Mouse (Mus musculus) granulocyte monocyte progenitor cell, adult 5-6 weeks (primary cell): Measurements from ENCODE around the gene Ahnak. TPM values are rescaled to one million over a fixed set of nuclear protein-coding genes. Genes with fewer than 3 reads are reported as not detected.
"Not testable (repeated sequence)": the region's sequence is repeated elsewhere in the genome, so short reads cannot be mapped to it uniquely, and the experiment has no call there.

Experiments used
- ATAC-seq: replicated peaks from 2 replicates; pipeline ENCODE4 v1.8.0; 2016; ENCODE audit warnings: mild to moderate bottlenecking, moderate TSS enrichment, inconsistent platforms; ENCODE audit not compliant: poor library complexity, severe bottlenecking
- total RNA-seq, 2 experiments: library from RNA; stranded (forward) in 1 of 2; stranded (reverse) in 1 of 2; fragments of 200-712, 200-1000 nt in 1 of 2; fragments of >200 nt in 1 of 2; fragmentation: Nextera tagmentation in 1 of 2; gene quantifications; 2 replicates each; pipeline ENCODE4 v1.2.3; 2014 to 2017

Ahnak gene
- total RNA-seq, 2 experiments from 2014 or later: 12.1 to 14.1 TPM

DNA sequence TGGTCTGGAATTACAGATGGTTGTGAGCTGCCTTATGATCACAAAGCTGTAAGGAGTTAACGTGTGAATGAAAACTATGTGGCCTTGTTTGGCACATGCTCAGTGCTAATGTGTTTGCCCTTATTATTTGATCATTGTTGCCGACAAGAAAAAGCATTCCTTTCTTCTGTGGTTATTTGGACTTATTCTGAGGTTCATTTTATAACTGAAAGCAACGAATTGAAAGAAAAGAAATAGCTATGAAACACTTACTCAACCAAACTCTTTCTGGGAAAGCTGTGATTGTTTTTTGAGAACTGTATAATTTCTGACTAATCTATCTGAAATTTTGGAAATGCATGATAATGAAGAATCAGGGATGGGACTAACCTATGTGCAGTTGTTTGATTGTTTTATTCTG, 46.0 kb downstream of the Ahnak start:
- ATAC-seq: no peak

GRCm38 (mm10) chr19:9038136-9038535, 49.1 kb downstream of the Ahnak start:
- ATAC-seq: no peak

GRCm38 (mm10) chr19:9039266-9039665, 50.2 kb downstream of the Ahnak start:
- no peak for ATAC-seq

GRCm38 (mm10) chr19:9039928-9040327, 50.8 kb downstream of the Ahnak start:
- no peak for ATAC-seq

DNA sequence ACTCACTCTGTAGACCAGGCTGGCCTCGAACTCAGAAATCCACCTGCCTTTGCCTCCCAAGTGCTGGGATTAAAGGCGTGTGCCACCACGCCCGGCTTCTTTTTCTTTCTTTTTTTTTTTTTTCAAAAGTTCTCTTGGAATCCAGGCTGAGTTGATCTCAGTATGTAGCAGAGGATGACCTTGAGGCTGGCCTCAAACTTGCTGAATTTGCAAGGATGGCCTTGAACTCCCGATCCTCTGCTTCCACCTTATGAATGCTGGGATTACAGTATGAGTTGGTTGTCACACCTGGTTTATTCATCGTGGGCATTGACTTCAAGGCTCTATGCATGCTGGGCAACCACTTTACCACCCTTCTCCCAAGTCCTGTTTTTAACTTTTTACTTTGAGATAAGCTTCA, 51.6 kb downstream of the Ahnak start:
- no peak for ATAC-seq

DNA sequence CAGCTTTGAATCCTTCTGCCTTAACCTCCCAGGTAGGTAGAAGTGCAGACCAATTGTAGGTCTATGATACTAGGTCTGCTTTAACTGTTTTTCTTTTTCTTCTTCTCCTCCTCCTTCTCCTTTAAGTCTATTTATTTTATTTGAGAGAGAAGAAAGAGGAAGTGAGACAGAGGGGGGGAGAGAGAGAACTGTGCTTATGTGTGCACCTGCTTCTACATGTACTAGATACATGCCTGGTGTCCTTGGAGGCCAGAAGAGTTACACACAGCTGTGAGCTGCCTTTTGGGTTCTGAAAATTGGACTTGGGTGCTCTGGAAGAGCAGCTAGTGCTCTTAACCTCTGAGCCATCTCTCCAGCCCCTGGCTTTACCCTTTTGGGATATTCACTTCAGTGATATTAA, 52.0 kb downstream of the Ahnak start:
- ATAC-seq: peak; percentile 89

DNA sequence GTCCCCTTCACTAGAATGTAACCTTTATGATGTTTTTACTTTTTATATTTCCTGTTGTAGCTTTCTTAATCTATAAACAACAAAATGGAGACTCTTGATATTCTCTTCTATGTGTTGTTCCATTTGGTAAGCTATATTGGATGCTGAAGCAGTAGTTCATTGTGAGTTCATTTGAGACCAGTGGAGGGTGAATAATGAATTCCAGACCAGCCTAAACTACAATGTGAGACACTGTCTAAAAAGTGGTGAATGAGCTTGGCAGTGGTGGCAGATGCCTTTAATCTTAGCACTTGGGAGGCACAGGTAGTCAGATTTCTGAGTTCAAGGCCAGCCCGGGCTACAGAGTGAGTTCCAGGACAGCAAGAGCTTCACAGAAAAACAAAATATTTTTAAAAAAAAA, 54.0 kb downstream of the Ahnak start:
- ATAC-seq: no peak

- ATAC-seq: peak; percentile 50
Observed at GRCm38 (mm10) chr19:9044291-9044690, 55.2 kb downstream of the Ahnak start.

DNA sequence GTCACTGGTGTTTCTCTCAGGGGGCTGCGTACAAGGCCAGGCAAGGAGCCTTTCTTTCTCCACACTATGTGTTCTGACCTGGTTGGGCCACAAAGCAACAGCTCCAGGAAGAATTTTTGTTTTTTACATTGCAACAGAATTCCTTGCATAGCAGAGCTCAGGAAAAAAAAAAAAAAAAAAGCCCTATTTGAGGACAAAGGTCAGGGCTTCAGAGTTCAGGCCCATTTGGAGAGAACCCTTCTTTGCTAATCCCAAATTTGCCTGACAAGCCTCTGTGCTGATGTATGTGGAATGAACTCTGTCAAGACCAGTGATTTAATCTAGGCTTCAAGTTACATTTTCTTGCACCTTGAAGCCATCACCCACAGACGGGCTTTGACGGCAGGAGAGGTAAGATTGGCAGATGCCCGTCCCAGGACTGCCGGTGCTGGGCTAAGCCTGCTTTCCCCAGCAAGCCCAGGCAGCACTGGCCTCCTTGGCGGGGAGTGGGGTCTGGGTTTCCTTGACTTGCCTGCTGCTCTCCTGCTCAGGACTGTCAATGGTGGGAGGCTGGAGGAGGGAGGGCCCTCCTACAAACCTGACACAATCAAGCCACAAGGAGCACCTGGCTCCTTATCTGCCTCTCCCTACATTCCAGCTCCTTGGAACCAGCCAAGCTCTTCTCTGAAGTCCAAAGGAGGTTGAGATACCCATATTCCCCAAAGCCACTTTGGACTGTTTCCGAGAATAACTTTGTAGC, 58.3 kb downstream of the Ahnak start:
- no peak for ATAC-seq

- ATAC-seq: no peak
Observed at GRCm38 (mm10) chr19:9047946-9048387, 58.9 kb downstream of the Ahnak start.

GRCm38 (mm10) chr19:9048981-9049687, 60.0 kb downstream of the Ahnak start:
- ATAC-seq: no peak

DNA sequence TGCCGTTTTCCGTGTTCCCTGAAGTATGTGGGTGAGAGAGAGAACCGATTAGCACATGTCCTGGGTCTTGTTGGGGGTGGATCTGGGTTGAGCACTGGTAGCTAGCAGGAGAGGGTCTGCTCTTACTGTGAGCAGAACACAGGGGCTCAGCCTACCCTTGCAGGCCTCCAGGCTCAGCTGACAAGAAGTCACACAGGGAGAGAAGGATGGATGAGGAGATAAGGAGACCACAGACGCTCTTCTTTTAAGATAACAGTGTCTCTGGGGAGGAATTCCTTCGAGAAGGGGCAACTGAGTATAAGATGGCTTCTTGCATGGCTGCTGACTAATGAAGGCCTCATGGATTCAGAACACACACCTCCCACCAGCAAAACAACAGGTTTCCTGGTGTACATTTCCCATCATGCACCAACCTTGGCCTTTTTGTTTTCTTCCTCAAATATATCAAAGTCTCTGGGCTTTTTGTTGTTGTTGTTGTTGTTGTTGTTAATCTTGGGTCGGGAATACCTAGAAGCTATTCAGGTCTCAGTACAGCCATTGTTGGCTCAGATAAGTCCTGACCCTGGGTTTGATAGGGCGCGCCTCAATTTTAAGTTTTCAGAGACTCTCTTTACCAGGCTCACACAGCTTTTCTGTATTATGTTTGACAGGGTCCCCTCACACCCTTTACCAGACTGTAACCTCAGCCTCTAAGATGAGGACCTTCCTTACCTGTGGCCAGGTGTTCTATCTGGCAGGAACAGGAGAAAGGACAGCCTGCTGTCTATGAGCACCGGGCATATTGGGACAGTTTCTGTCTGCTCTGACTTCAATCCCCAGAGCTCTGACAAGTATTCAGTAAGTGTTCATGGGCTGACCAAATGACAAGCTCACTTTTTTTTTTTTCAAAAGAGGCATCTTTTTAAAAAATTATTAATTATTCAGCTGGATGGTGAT, 61.5 kb downstream of the Ahnak start:
- ATAC-seq: no peak

- not testable (repeated sequence) for ATAC-seq
Observed at GRCm38 (mm10) chr19:9051985-9052384, 62.9 kb downstream of the Ahnak start.

DNA sequence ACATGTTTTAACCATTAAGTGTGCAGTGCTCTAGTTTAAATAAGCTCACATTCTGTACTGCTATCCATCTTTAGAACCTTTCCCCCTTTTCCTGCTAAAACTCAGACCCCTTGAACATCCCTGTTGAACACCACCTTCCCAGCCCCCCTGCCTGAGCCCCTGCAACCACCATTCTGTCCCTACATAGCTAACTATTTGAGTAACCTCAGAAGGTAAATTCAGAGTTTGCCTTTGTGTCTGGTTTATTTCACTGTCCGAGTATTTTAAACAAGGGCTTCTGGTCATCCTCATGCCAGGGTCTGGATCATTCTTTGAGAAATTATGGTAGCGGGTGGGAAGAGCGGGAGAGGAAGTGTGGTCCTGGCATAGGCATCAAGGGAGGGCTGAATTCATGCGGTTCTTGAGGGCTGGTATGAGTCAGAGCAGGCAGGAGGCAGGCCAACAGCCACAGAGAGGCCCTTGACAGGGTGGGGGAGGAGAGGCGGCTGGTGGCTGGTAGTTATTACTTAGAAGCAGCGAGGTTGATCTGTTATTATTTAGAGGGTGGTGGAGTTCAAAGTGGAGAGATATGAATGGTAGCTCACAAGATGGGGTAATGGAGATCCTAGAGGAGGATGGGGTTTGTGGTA, 63.8 kb downstream of the Ahnak start:
- ATAC-seq: peak; percentile 83

GRCm38 (mm10) chr19:9055153-9055552, 66.1 kb downstream of the Ahnak start:
- peak; percentile 80 for ATAC-seq

DNA sequence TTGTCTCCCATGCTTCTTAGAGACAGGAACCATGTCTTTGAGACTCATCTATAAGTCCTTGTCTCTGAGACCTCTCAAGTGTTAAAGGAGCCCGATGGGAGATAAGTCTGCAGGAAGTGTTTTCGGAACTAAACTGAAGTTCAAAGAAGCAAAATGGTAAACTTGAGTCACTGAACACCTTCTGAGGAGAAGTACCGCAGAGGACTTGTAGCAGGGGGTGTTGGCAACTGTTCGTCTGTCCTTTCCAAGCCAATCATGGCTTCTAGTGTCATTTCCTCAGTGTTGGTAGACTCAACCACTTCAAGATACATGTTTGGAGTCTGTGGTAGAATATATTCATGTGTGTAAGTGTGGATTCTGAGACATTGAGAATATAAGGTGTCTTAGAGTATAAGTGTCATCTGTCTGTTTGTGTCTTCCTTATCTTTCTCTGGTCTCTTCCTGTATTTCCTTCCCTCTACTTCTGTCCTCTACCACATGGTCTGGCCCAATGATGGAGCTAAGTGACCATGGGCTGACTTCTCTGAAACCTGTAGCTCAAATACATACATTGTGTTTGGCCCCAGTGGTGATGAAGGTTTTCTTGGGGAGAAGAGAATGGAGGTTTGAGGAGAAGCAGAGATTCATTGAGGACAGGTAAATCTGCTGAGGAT, 66.7 kb downstream of the Ahnak start:
- ATAC-seq: no peak

DNA sequence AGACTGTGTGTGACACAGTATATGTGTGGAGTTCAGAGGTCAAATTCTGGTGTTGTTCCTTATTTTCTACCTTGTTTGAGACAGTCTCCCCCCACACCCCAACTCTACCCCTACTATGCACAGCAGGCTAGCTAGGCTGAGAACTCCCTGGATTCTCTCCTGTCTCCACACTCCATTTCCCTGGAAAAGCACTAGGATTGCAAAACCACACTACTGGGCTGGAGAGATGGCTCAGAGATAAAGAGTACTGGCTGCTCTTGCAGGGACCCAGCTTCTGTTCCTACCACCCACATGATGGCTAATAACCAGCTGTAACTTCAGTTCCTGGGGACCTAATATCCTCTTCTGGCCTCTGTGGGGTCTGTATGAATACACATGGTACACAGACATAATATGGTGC, 68.6 kb downstream of the Ahnak start:
- no peak for ATAC-seq

- no peak for ATAC-seq
Observed at GRCm38 (mm10) chr19:9058331-9058884, 69.3 kb downstream of the Ahnak start.

DNA sequence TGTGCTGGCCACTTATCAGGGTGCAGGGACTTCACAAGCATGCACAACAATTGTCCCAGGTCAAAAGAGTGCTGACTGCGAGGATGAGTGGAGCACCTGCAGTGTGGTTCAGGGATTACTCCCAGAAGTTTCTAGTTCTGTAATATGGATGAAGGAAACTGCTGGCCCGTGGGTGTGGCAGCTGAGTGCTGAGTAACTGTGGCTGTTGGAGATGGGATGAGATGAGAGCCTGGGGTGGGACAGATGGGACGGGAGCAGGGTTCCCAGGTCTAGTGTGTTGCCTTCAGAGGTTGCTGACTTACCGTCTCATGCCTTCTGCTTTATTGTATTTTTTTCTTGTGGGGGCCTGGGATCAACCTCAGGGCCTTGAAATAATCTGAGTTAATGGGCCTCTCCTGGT, 69.9 kb downstream of the Ahnak start:
- ATAC-seq: no peak

- ATAC-seq: no peak
Observed at GRCm38 (mm10) chr19:9059391-9059790, 70.3 kb downstream of the Ahnak start.
